Mouse (Mus musculus) ES-Bruce4 (cell line): ENCODE data around the gene Apeh. TPM values are rescaled to one million over a fixed set of nuclear protein-coding genes. Genes with fewer than 3 reads are reported as not detected.
"Not testable (repeated sequence)": the region's sequence is repeated elsewhere in the genome, so short reads cannot be mapped to it uniquely, and the experiment has no call there.

Experiments used
- H3K27ac ChIP-seq: 2 replicates; pipeline ENCODE4 v1.5.1; 2012; ENCODE audit warnings: low read length, inconsistent platforms; ENCODE audit not compliant: insufficient read depth
- H3K27me3 ChIP-seq: 2 replicates; pipeline ENCODE4 v1.6.1; 2012; ENCODE audit warnings: mild to moderate bottlenecking, low read length, inconsistent platforms; ENCODE audit not compliant: control insufficient read depth, poor library complexity, insufficient read depth, severe bottlenecking
- H3K36me3 ChIP-seq: 2 replicates; pipeline ENCODE4 v1.6.1; 2012; ENCODE audit warnings: inconsistent platforms, mild to moderate bottlenecking, low read length, moderate library complexity; ENCODE audit not compliant: control insufficient read depth, poor library complexity, insufficient read depth, severe bottlenecking
- H3K4me1 ChIP-seq: one replicate; pipeline ENCODE4 v1.8.1; 2011; ENCODE audit warnings: low read length; ENCODE audit not compliant: control insufficient read depth, insufficient read depth
- H3K4me3 ChIP-seq: 2 replicates; pipeline ENCODE4 v1.5.1; 2011; ENCODE audit warnings: low read depth, mild to moderate bottlenecking, low read length
- H3K9ac ChIP-seq: 2 replicates; pipeline ENCODE4 v1.6.1; 2012; ENCODE audit warnings: low read depth, mild to moderate bottlenecking, inconsistent platforms; ENCODE audit not compliant: poor library complexity, severe bottlenecking
- H3K9me3 ChIP-seq: replicated peaks from 2 replicates; pipeline ENCODE4 v1.6.1; 2012; ENCODE audit warnings: mild to moderate bottlenecking, low read length, inconsistent platforms; ENCODE audit not compliant: control insufficient read depth, poor library complexity, insufficient read depth, severe bottlenecking
- CTCF ChIP-seq: IDR thresholded peaks from one replicate; pipeline ENCODE4 v1.8.1; 2011; ENCODE audit warnings: low read depth, low read length
- EP300 ChIP-seq: IDR thresholded peaks from 2 replicates; pipeline ENCODE4 v1.6.1; 2011; ENCODE audit warnings: low read depth, low read length; ENCODE audit not compliant: insufficient read depth
- POLR2A ChIP-seq: IDR thresholded peaks from one replicate; pipeline ENCODE4 v1.8.1; 2011; ENCODE audit warnings: low read length; ENCODE audit not compliant: insufficient read depth
- polyA plus RNA-seq: library from polyadenylated mRNA; stranded (reverse); fragments of >200 nt; gene quantifications from 2 replicates; pipeline ENCODE4 v1.2.4, GENCODE M21; 2011; ENCODE audit warnings: low read depth; ENCODE audit not compliant: missing spikeins, insufficient read depth, insufficient read length

Apeh gene
- polyA plus RNA-seq, 1 experiment, result 48.1 TPM

DNA sequence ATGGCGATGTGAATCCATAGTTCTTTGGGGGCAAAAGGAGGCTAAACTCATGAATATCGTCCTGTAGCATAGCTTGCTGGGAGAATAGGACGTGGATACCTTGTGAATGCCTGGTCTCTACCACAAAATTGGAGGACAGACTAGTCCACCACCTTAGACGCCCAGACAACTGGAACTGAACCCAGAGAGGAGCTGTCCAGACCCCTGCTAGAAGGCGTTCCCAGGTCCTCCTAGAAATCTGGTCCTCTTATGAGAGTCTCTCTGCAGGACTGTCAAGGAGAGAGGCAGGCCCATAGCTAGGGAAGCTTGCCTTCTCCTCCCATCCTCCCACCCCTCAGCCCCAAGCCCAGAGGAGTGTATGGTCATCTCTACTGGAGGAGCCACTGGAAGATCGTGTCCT lies 43.7 kb upstream of the Apeh start:
- Histone ChIP-seq H3K27me3 (no peaks in the 10 kb centered on the region), H3K27ac (no peak overlapping the region), H3K36me3 (no peaks in the 10 kb centered on the region), H3K9me3 (no peaks in the 10 kb centered on the region), H3K4me1 (no peaks in the 10 kb centered on the region), H3K4me3 (no peak overlapping the region), H3K9ac (no peak overlapping the region)
- TF ChIP-seq EP300, result no peak
- no peak for TF ChIP-seq POLR2A
- no peak for TF ChIP-seq CTCF

DNA sequence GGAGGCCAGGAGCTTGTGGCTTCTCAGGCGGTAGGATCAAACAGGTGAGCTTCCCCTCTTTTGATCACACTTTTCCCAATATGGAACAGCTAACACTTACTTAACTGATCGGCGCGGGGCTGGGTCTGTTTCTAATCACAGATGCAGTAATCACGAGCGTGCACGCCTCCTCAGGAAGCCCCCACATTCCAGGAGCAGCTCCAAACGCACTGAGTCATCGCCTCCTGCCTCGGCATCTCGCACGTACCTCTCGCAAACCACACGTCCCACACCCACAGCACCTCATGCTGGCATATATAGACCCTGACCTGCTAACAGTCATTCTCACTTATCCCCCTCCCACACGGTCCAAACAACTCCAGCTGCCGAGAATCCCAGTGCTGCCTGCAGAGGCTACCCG lies 43.1 kb upstream of the Apeh start:
- H3K27ac ChIP-seq, result no peak overlapping the region
- no peaks in the 10 kb centered on the region for H3K27me3 ChIP-seq
- TF ChIP-seq POLR2A (no peak), EP300 (no peak), CTCF (no peak)
- H3K36me3 ChIP-seq, result no peaks in the 10 kb centered on the region
- no peaks in the 10 kb centered on the region for H3K4me1 ChIP-seq
- H3K4me3 ChIP-seq, result no peak overlapping the region
- no peak overlapping the region for H3K9ac ChIP-seq
- no peaks in the 10 kb centered on the region for H3K9me3 ChIP-seq

DNA sequence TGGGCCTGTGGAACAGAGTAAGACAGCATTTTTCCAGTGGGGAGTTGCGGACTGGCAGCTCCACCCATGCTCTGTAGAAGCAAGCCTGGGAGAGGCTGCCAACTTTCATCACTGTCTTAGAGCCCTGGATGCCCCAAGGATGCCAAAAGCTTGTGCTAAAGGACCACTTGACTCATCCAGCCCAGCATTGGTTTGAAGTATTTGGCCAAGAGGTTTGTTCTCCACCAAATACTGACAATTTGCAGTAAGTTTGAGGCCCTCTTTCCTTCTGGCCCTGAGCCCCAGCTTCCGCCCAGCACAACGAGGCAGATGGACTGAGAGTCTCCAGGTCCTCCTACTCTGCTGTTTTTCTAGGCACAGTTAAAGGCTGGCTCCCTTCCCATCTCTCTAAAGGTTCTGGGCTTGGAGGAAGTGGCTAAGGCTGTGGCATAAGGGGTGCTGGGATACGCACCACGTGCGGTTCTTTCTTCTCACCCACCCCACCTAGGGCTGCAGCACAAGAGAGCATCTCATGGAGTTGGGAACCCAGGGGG lies 42.6 kb upstream of the Apeh start:
- Histone ChIP-seq H3K4me1 (no peaks in the 10 kb centered on the region), H3K9ac (no peak overlapping the region), H3K9me3 (no peaks in the 10 kb centered on the region), H3K27me3 (no peaks in the 10 kb centered on the region), H3K4me3 (no peak overlapping the region), H3K36me3 (no peaks in the 10 kb centered on the region), H3K27ac (no peak overlapping the region)
- no peak for TF ChIP-seq CTCF
- no peak for TF ChIP-seq EP300
- no peak for TF ChIP-seq POLR2A

DNA sequence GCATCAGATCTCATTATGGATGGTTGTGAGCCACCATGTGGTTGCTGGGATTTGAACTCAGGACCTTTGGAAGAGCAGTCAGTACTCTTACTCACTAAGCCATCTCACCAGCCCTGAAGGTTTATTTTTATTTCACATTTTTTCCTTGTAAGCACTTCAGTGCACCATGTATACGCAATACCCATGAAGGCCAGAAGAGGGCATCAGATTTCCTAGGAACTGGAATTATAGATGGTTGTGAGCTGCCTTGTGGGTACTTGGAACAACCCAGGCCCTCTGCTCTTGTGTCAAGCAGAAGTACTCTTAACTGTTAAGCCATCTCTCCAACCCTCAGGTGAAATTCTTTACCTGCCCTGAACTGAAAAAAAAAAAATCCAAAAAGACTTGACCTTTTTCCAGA lies 41.8 kb upstream of the Apeh start:
- no peak overlapping the region for H3K27ac ChIP-seq
- H3K9ac ChIP-seq, result no peak overlapping the region
- no peaks in the 10 kb centered on the region for H3K27me3 ChIP-seq
- H3K36me3 ChIP-seq, result no peaks in the 10 kb centered on the region
- no peaks in the 10 kb centered on the region for H3K9me3 ChIP-seq
- no peaks in the 10 kb centered on the region for H3K4me1 ChIP-seq
- TF ChIP-seq POLR2A (no peak), CTCF (no peak), EP300 (no peak)
- H3K4me3 ChIP-seq, result no peak overlapping the region

- H3K9ac ChIP-seq, H3K27me3 ChIP-seq, H3K9me3 ChIP-seq, H3K4me1 ChIP-seq, H3K27ac ChIP-seq, H3K4me3 ChIP-seq, H3K36me3 ChIP-seq: not testable (repeated sequence)
Observed at GRCm38 (mm10) chr9:108135679-108136078, 41.3 kb upstream of the Apeh start.

- Histone ChIP-seq H3K4me3 (no peak overlapping the region), H3K27me3 (no peaks in the 10 kb centered on the region), H3K4me1 (no peaks in the 10 kb centered on the region), H3K9ac (no peak overlapping the region), H3K9me3 (no peaks in the 10 kb centered on the region), H3K27ac (no peak overlapping the region), H3K36me3 (no peaks in the 10 kb centered on the region)
- TF ChIP-seq EP300, result no peak
- peak; percentile 19 for TF ChIP-seq CTCF
Observed at GRCm38 (mm10) chr9:108133478-108133877, 39.1 kb upstream of the Apeh start.
